Mouse (Mus musculus) embryonic stem cell, embryonic (primary cell): Measurements from ENCODE around the gene Myo1d.

Source experiments
- CTCF ChIA-PET, 4 experiments: fragments of 300-600 bp in 2 of 4; fragments of 350-600 bp in 2 of 4; sonication (Branson Sonifier 250); formaldehyde crosslinking; loops; one replicate each; lab custom pipeline; 2022; ENCODE audit warnings: inconsistent platforms in 2 of 4; lab: Charles Lee
- POLR2A ChIA-PET, 4 experiments: fragments of 300-600 bp in 2 of 4; fragments of 350-600 bp in 2 of 4; sonication (Branson Sonifier 250); formaldehyde crosslinking; loops; one replicate each; lab custom pipeline; 2022; ENCODE audit warnings: antibody characterized with exemption in 4 of 4, inconsistent platforms in 1 of 4; lab: Charles Lee

The Myo1d gene

GRCm38 (mm10) chr11:80684603-80685002 is 95.2 kb downstream of the Myo1d start:
- POLR2A ChIA-PET: no interaction called here
- CTCF ChIA-PET: no interaction called here

- ChIA-PET CTCF (no interaction called here), POLR2A (no interaction called here)
Measured at GRCm38 (mm10) chr11:80682745-80683144, 97.1 kb downstream of the Myo1d start.

GRCm38 (mm10) chr11:80673013-80673412 is 106.8 kb downstream of the Myo1d start:
- CTCF ChIA-PET: interaction anchor here in 1 of 4 experiments (0.7 kb wide), 1 partner anchor 216 kb away, joined by 9 read pairs; no protein-coding TSS in a partner anchor
- POLR2A ChIA-PET: interaction anchor here in 1 of 4 experiments (0.5 to 0.7 kb wide), 2 partner anchors 204 to 1227 kb away, joined by 3 to 7 read pairs; no protein-coding TSS in a partner anchor

- CTCF ChIA-PET: interaction anchor here in 2 of 4 experiments (0.6 to 1.0 kb wide), 3 partner anchors 124 to 654 kb away, joined by 3 to 5 read pairs (median 3); partner anchors contain the start of gene Rhot1 (in 1 of the 2)
Measured at GRCm38 (mm10) chr11:80670391-80670790, 109.4 kb downstream of the Myo1d start.

GRCm38 (mm10) chr11:80669934-80670333 is 109.9 kb downstream of the Myo1d start:
- CTCF ChIA-PET: interaction anchor here in 2 of 4 experiments (0.6 to 1.0 kb wide), 3 partner anchors 124 to 653 kb away, joined by 3 to 5 read pairs (median 3); partner anchors contain the start of gene Rhot1 (in 1 of the 2)

More at GRCm38 (mm10) chr11:80670391-80670790, 109.4 kb downstream of the Myo1d start:
- POLR2A ChIA-PET: no interaction called here

GRCm38 (mm10) chr11:80666211-80666610 is 113.6 kb downstream of the Myo1d start:
- POLR2A ChIA-PET: no interaction called here
- CTCF ChIA-PET: interaction anchor here in 1 of 4 experiments (0.6 kb wide), 1 partner anchor 971 kb away, joined by 6 read pairs; no protein-coding TSS in a partner anchor

More at GRCm38 (mm10) chr11:80669934-80670333, 109.9 kb downstream of the Myo1d start:
- POLR2A ChIA-PET: no interaction called here

- ChIA-PET POLR2A (no interaction called here), CTCF (interaction anchor here in 1 of 4 experiments (0.8 kb wide), 1 partner anchor 167 kb away, joined by 3 read pairs; no protein-coding TSS in a partner anchor)
Measured at GRCm38 (mm10) chr11:80664261-80664660, 115.6 kb downstream of the Myo1d start.

- CTCF ChIA-PET: no interaction called here
- POLR2A ChIA-PET: no interaction called here
Measured at GRCm38 (mm10) chr11:80645111-80645510, 134.7 kb downstream of the Myo1d start.

- POLR2A ChIA-PET: no interaction called here
Measured at GRCm38 (mm10) chr11:80628992-80629865, 150.6 kb downstream of the Myo1d start.

GRCm38 (mm10) chr11:80628581-80628980 is 151.2 kb downstream of the Myo1d start:
- ChIA-PET POLR2A (no interaction called here), CTCF (no interaction called here)

More at GRCm38 (mm10) chr11:80628992-80629865, 150.6 kb downstream of the Myo1d start:
- CTCF ChIA-PET: no interaction called here

- ChIA-PET CTCF (interaction anchor here in 1 of 4 experiments (1.9 kb wide), 1 partner anchor 9 kb away, joined by 4 read pairs; no protein-coding TSS in a partner anchor), POLR2A (no interaction called here)
Measured at GRCm38 (mm10) chr11:80623038-80623380, 156.8 kb downstream of the Myo1d start.

- CTCF ChIA-PET: interaction anchor here in 2 of 4 experiments (0.6 to 1.9 kb wide), 2 partner anchors 9 to 107 kb away, joined by 3 to 4 read pairs; no protein-coding TSS in a partner anchor
- POLR2A ChIA-PET: interaction anchor here in 1 of 4 experiments (0.7 kb wide), 1 partner anchor 444 kb away, joined by 7 read pairs; no protein-coding TSS in a partner anchor
Measured at GRCm38 (mm10) chr11:80622233-80623037, 157.4 kb downstream of the Myo1d start.

- CTCF ChIA-PET: interaction anchor here in 2 of 4 experiments (0.6 to 1.8 kb wide), 5 partner anchors 11 to 706 kb away, joined by 3 to 9 read pairs (median 3); partner anchors contain the start of gene Psmd11 (in 1 of the 2)
- POLR2A ChIA-PET: interaction anchor here in 1 of 4 experiments (0.7 to 1.4 kb wide), 2 partner anchors 13 to 1573 kb away, joined by 3 read pairs; no protein-coding TSS in a partner anchor
Measured at GRCm38 (mm10) chr11:80614949-80615725, 164.7 kb downstream of the Myo1d start.

GRCm38 (mm10) chr11:80614418-80614817 is 165.4 kb downstream of the Myo1d start:
- ChIA-PET POLR2A (interaction anchor here in 2 of 4 experiments (0.7 to 1.4 kb wide), 3 partner anchors 13 to 1574 kb away, joined by 3 to 5 read pairs (median 3); partner anchors contain the start of gene Zfp207 (in 1 of the 2)), CTCF (interaction anchor here (0.6 to 1.8 kb wide), 11 partner anchors 8 to 302 kb away, joined by 3 to 14 read pairs (median 4); partner anchors contain the start of gene Psmd11 (in 1 of the 4))

GRCm38 (mm10) chr11:80613534-80613933 is 166.3 kb downstream of the Myo1d start:
- ChIA-PET POLR2A (interaction anchor here in 2 of 4 experiments (1.2 to 1.4 kb wide), 2 partner anchors 12 to 231 kb away, joined by 3 to 5 read pairs; partner anchors contain the start of gene Zfp207 (in 1 of the 2)), CTCF (interaction anchor here in 3 of 4 experiments (0.6 to 1.8 kb wide), 9 partner anchors 9 to 975 kb away, joined by 3 to 9 read pairs (median 4); no protein-coding TSS in a partner anchor)

GRCm38 (mm10) chr11:80602707-80603441 is 177.0 kb downstream of the Myo1d start:
- POLR2A ChIA-PET: interaction anchor here in 2 of 4 experiments (0.5 to 0.6 kb wide), 2 partner anchors 54 to 1889 kb away, joined by 3 to 7 read pairs; no protein-coding TSS in a partner anchor
- CTCF ChIA-PET: interaction anchor here in 3 of 4 experiments (0.6 to 1.4 kb wide), 3 partner anchors 11 kb away, joined by 4 to 14 read pairs (median 9); no protein-coding TSS in a partner anchor
